Mouse (Mus musculus): Measurements from ENCODE around the gene 0610009B22Rik. TPM values are rescaled to one million over a fixed set of nuclear protein-coding genes. Genes with fewer than 3 reads are reported as not detected.
"Not testable (repeated sequence)": the region's sequence is repeated elsewhere in the genome, so short reads cannot be mapped to it uniquely, and the experiment has no call there.

0610009B22Rik gene
- polyA plus RNA-seq, 1 experiment: 15.6 TPM

GRCm38 (mm10) chr11:51673291-51673690 is 15.4 kb downstream of the 0610009B22Rik start:
- TF ChIP-seq POLR2A (IDR thresholded peaks at IDR 0.05; ENCODE audit: borderline replicate concordance, control insufficient read depth, low read depth, low read length) (no peak), CTCF (IDR thresholded peaks at IDR 0.05; ENCODE audit: control insufficient read depth, insufficient read depth, low read length) (no peak)
- Histone ChIP-seq H3K4me3 (replicated peaks; ENCODE audit: control insufficient read depth, low read depth, low read length) (no peak overlapping the region), H3K4me1 (ENCODE audit: control insufficient read depth, insufficient read depth, low read length) (peaks cover 1% of the 10 kb centered on the region; the same call in 1 of the 2 replicates), H3K27ac (ENCODE audit: control insufficient read depth, insufficient read depth, low read depth, low read length, poor library complexity) (no peak overlapping the region)
- 77% methylated on average over 9 of the region's 9 CpGs for WGBS

GRCm38 (mm10) chr11:51671376-51671775 is 17.3 kb downstream of the 0610009B22Rik start:
- 61% methylated on average over 2 of the region's 2 CpGs for WGBS
- H3K27ac ChIP-seq (ENCODE audit: control insufficient read depth, insufficient read depth, low read depth, low read length, poor library complexity): no peak overlapping the region
- H3K4me1 ChIP-seq (ENCODE audit: control insufficient read depth, insufficient read depth, low read length): no peaks in the 10 kb centered on the region
- no peak overlapping the region for H3K4me3 ChIP-seq (replicated peaks; ENCODE audit: control insufficient read depth, low read depth, low read length)
- TF ChIP-seq CTCF (IDR thresholded peaks at IDR 0.05; ENCODE audit: control insufficient read depth, insufficient read depth, low read length) (no peak), POLR2A (IDR thresholded peaks at IDR 0.05; ENCODE audit: borderline replicate concordance, control insufficient read depth, low read depth, low read length) (no peak)

DNA sequence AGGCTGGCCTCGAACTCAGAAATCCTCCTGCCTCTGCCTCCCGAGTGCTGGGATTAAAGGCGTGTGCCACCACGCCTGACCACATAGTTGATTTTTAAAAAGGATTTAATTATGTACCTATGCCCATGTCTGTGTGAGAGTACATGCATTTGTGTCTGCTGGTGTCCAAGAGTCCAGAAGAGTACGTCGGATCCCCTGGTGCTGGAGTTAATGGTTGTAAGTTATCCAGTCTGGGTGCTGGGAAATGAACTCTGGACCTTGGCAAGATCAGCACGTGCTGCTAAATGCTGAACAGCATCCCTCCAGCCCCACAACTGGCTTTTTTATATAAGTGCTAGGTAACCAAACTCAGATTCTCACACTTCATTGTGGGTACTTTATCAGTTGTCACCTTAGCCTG is 17.8 kb downstream of the 0610009B22Rik start:
- H3K4me3 ChIP-seq (replicated peaks; ENCODE audit: control insufficient read depth, low read depth, low read length): no peak overlapping the region
- TF ChIP-seq POLR2A (IDR thresholded peaks at IDR 0.05; ENCODE audit: borderline replicate concordance, control insufficient read depth, low read depth, low read length): no peak
- no peak for TF ChIP-seq CTCF (IDR thresholded peaks at IDR 0.05; ENCODE audit: control insufficient read depth, insufficient read depth, low read length)
- H3K4me1 ChIP-seq (ENCODE audit: control insufficient read depth, insufficient read depth, low read length): no peaks in the 10 kb centered on the region
- no peak overlapping the region for H3K27ac ChIP-seq (ENCODE audit: control insufficient read depth, insufficient read depth, low read depth, low read length, poor library complexity)
- WGBS: 87% methylated on average over 7 of the region's 7 CpGs

DNA sequence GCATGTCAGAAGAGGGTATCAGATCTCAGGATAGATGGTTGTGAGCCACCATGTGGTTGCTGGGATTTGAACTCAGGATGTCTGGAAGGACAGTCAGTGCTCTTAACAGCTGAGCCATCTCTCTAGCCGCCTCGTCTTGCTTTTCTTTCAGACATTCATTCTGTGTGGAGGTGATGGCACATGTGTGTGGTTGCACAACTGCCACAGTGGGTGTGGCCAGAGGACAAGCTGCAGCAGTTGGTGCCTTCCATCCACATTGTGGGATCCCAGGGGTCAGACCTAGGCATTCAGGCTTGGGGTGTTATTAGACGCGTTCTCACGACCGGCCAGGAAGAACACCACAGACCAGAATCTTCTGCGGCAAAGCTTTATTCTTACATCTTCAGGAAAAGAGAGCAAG is 23.9 kb downstream of the 0610009B22Rik start:
- not testable (repeated sequence) for H3K4me1 ChIP-seq (ENCODE audit: control insufficient read depth, insufficient read depth, low read length)
- WGBS: 80% methylated on average over 7 of the region's 7 CpGs

GRCm38 (mm10) chr11:51662632-51663031 is 26.0 kb downstream of the 0610009B22Rik start:
- TF ChIP-seq POLR2A (IDR thresholded peaks at IDR 0.05; ENCODE audit: borderline replicate concordance, control insufficient read depth, low read depth, low read length) (no peak), CTCF (IDR thresholded peaks at IDR 0.05; ENCODE audit: control insufficient read depth, insufficient read depth, low read length) (no peak)
- Histone ChIP-seq H3K27ac (ENCODE audit: control insufficient read depth, insufficient read depth, low read depth, low read length, poor library complexity) (no peak overlapping the region), H3K4me1 (ENCODE audit: control insufficient read depth, insufficient read depth, low read length) (no peaks in the 10 kb centered on the region; the same call in none of the 2 replicates), H3K4me3 (replicated peaks; ENCODE audit: control insufficient read depth, low read depth, low read length) (no peak overlapping the region)
- 86% methylated on average over 7 of the region's 7 CpGs for WGBS

More for the DNA sequence above, 23.9 kb downstream of the 0610009B22Rik start:
- not testable (repeated sequence) for H3K27ac ChIP-seq (ENCODE audit: control insufficient read depth, insufficient read depth, low read depth, low read length, poor library complexity); H3K4me3 ChIP-seq (replicated peaks; ENCODE audit: control insufficient read depth, low read depth, low read length)

- Histone ChIP-seq H3K4me1 (ENCODE audit: control insufficient read depth, insufficient read depth, low read length) (no peaks in the 10 kb centered on the region; the same call in none of the 2 replicates), H3K27ac (ENCODE audit: control insufficient read depth, insufficient read depth, low read depth, low read length, poor library complexity) (no peak overlapping the region), H3K4me3 (replicated peaks; ENCODE audit: control insufficient read depth, low read depth, low read length) (no peak overlapping the region)
- no peak for TF ChIP-seq CTCF (IDR thresholded peaks at IDR 0.05; ENCODE audit: control insufficient read depth, insufficient read depth, low read length)
- TF ChIP-seq POLR2A (IDR thresholded peaks at IDR 0.05; ENCODE audit: borderline replicate concordance, control insufficient read depth, low read depth, low read length): no peak
- WGBS: 85% methylated on average over 16 of the region's 16 CpGs
Measured at GRCm38 (mm10) chr11:51661867-51662365, 26.8 kb downstream of the 0610009B22Rik start.

GRCm38 (mm10) chr11:51658705-51659104 is 30.0 kb downstream of the 0610009B22Rik start:
- WGBS: 18% methylated on average over 6 of the region's 6 CpGs
- no peak overlapping the region for H3K27ac ChIP-seq (ENCODE audit: control insufficient read depth, insufficient read depth, low read depth, low read length, poor library complexity)
- TF ChIP-seq POLR2A (IDR thresholded peaks at IDR 0.05; ENCODE audit: borderline replicate concordance, control insufficient read depth, low read depth, low read length): no peak
- no peak overlapping the region for H3K4me3 ChIP-seq (replicated peaks; ENCODE audit: control insufficient read depth, low read depth, low read length)
- no peaks in the 10 kb centered on the region; the same call in 1 of the 2 replicates for H3K4me1 ChIP-seq (ENCODE audit: control insufficient read depth, insufficient read depth, low read length)

GRCm38 (mm10) chr11:51658291-51658690 is 30.4 kb downstream of the 0610009B22Rik start:
- H3K27ac ChIP-seq (ENCODE audit: control insufficient read depth, insufficient read depth, low read depth, low read length, poor library complexity): no peak overlapping the region
- WGBS: 17% methylated on average over 7 of the region's 7 CpGs
- TF ChIP-seq CTCF (IDR thresholded peaks at IDR 0.05; ENCODE audit: control insufficient read depth, insufficient read depth, low read length) (no peak), POLR2A (IDR thresholded peaks at IDR 0.05; ENCODE audit: borderline replicate concordance, control insufficient read depth, low read depth, low read length) (no peak)

More at GRCm38 (mm10) chr11:51658291-51658690, 30.4 kb downstream of the 0610009B22Rik start:
- Histone ChIP-seq H3K4me1 (ENCODE audit: control insufficient read depth, insufficient read depth, low read length) (no peaks in the 10 kb centered on the region; the same call in 1 of the 2 replicates), H3K4me3 (replicated peaks; ENCODE audit: control insufficient read depth, low read depth, low read length) (no peak overlapping the region)

Data from bone marrow, adult 2 months (tissue).